Mouse (Mus musculus) small intestine, adult 2 months (tissue): ENCODE results near the gene Morf4l1. TPM values are rescaled to one million over a fixed set of nuclear protein-coding genes. Genes with fewer than 3 reads are reported as not detected.

Source experiments
- H3K27ac ChIP-seq: fragments of 200-500 bp; 2 replicates; pipeline ENCODE4 v1.5.1; 2012; ENCODE audit warnings: low read depth, low read length, control low read depth, inconsistent platforms; ENCODE audit not compliant: insufficient read depth
- H3K27me3 ChIP-seq: fragments of 200-500 bp; 2 replicates; pipeline ENCODE4 v1.6.1; 2012; ENCODE audit warnings: mild to moderate bottlenecking, moderate library complexity, low read length, inconsistent platforms; ENCODE audit not compliant: control insufficient read depth, insufficient read depth
- H3K36me3 ChIP-seq: fragments of 200-500 bp; 2 replicates; pipeline ENCODE4 v1.6.1; 2012; ENCODE audit warnings: mild to moderate bottlenecking, low read length, control low read depth, inconsistent platforms; ENCODE audit not compliant: control insufficient read depth, insufficient read depth
- H3K4me1 ChIP-seq: fragments of 200-500 bp; 2 replicates; pipeline ENCODE4 v1.6.1; 2012; ENCODE audit warnings: low read length, inconsistent platforms, mixed read lengths; ENCODE audit not compliant: control insufficient read depth, insufficient read depth, insufficient read length
- H3K4me3 ChIP-seq: fragments of 200-500 bp; 2 replicates; pipeline ENCODE4 v1.5.1; 2012; ENCODE audit warnings: low read depth, mild to moderate bottlenecking, control low read depth, inconsistent platforms, low read length, moderate library complexity
- CTCF ChIP-seq: fragments of 200-500 bp; IDR thresholded peaks from 2 replicates; pipeline ENCODE4 v1.5.1; 2012; ENCODE audit warnings: low read depth, mild to moderate bottlenecking, control low read depth, inconsistent platforms, low read length, moderate library complexity, mixed read lengths; ENCODE audit not compliant: insufficient replicate concordance, insufficient read length; ENCODE audit errors: extremely low read depth
- POLR2A ChIP-seq: fragments of 200-500 bp; IDR thresholded peaks from 2 replicates; pipeline ENCODE4 v1.6.1; 2012; ENCODE audit warnings: low read depth, mild to moderate bottlenecking, control low read depth, inconsistent platforms, low read length, moderate library complexity
- WGBS: fragments of 180-500 bp; shearing (Covaris S2); methylation state at CpG from one replicate; pipeline ENCODE4 v1.1.7; 2018; 5-methylcytosine and 5-hydroxymethylcytosine counted together
- polyA plus RNA-seq: library from polyadenylated mRNA; depleted of rRNA; stranded (reverse); fragments of >200 nt; gene quantifications from 2 replicates; pipeline ENCODE4 v1.2.3, GENCODE M21; 2012

Gene Morf4l1
- polyA plus RNA-seq, 1 experiment = 21.0 TPM

DNA sequence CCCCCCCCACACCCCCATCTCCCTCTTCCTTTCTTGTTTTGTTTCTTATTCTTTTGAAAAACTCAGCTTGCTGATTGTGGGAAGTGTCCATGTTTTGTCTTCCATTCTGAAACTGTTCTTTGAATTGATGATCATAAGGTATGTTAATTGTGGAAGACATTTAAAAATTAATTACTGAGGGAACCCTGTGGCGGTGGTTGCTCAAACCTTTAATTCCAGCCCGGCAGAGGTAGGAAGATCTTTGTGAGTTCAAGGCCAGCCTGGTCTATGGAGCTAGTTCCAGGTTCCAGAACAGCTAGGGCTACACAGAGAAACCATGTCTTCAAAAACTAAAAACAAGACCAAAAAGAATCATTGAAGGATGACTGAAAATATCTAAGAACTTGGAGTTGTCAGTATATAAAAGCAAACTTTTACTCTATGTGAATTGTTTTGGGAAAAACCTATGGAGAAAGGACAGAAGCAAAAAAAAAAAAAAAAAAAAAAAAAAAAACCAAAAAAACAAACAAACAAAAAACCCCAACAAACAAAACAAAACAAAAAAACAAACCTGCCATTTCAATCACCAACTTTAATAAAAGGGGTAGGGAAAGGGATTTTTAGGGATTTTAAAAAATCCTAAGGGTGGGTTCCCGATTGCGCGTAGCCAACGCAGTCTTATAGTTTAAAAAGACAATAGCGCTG, 11.0 kb upstream of the Morf4l1 start:
- no peak overlapping the region for H3K4me3 ChIP-seq
- WGBS = 52% methylated on average over 7 of the region's 7 CpGs

DNA sequence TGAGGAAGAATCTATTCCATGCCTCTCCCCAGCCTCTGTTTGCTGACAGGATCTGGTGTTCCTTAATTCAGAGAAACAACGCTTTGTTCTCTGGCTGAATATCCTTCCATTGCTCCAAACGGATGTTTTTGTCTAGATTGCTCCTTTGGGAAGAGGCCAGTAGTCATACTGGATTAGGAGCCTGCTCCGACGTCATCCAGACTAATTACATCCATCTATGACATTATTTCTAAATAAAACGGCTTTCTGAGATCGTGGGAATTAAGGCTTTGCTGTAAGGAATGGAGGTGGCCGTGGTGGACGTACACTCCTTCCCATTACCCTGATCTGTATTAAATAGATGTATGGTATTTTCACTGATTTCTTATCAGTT, 10.3 kb upstream of the Morf4l1 start:
- Histone ChIP-seq H3K27ac (no peak overlapping the region), H3K27me3 (no peaks in the 10 kb centered on the region), H3K4me1 (peaks cover 2% of the 10 kb centered on the region; the same call in 1 of the 2 replicates), H3K4me3 (no peak overlapping the region), H3K36me3 (no peaks in the 10 kb centered on the region)
- 53% methylated on average over 8 of the region's 8 CpGs for WGBS
- TF ChIP-seq POLR2A = no peak
- no peak for TF ChIP-seq CTCF

More for the DNA sequence above, 11.0 kb upstream of the Morf4l1 start:
- no peaks in the 10 kb centered on the region for H3K27me3 ChIP-seq
- H3K27ac ChIP-seq = no peak overlapping the region
- peaks cover 2% of the 10 kb centered on the region; the same call in 1 of the 2 replicates for H3K4me1 ChIP-seq
- H3K36me3 ChIP-seq = no peaks in the 10 kb centered on the region
- TF ChIP-seq CTCF = no peak
- TF ChIP-seq POLR2A = no peak

- Histone ChIP-seq H3K27me3 (no peaks in the 10 kb centered on the region), H3K4me1 (peaks cover 2% of the 10 kb centered on the region; the same call in 1 of the 2 replicates), H3K36me3 (no peaks in the 10 kb centered on the region), H3K4me3 (no peak overlapping the region), H3K27ac (no peak overlapping the region)
- WGBS = 47% methylated on average over 11 of the region's 11 CpGs
- no peak for TF ChIP-seq POLR2A
- TF ChIP-seq CTCF = no peak
Observed at GRCm38 (mm10) chr9:90124156-90124872, 9.7 kb upstream of the Morf4l1 start.

- Histone ChIP-seq H3K27ac (no peak overlapping the region), H3K4me1 (peaks cover 2% of the 10 kb centered on the region; the same call in 1 of the 2 replicates), H3K36me3 (no peaks in the 10 kb centered on the region), H3K27me3 (no peaks in the 10 kb centered on the region), H3K4me3 (no peak overlapping the region)
- 77% methylated on average over 4 of the region's 4 CpGs for WGBS
- TF ChIP-seq POLR2A (no peak), CTCF (no peak)
Observed at GRCm38 (mm10) chr9:90122246-90122740, 7.7 kb upstream of the Morf4l1 start.

DNA sequence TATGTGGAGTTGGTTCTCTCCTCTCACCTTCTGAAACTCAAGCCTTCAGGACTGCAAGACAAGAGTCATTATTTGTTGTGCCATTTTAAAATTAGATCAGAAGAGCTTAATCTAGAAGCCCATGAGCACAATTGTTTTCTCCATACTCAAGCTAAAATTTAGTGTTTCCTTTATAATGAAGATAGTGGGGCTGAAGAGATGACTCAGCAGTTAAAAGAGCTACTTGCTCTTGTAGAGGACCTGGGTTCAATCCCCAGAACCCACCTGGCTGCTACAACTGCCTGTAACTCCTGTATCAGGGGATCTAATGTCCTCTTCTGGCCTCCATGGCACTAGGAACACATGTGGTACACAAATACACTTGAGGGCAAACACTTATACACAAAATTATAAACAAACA, 2.7 kb upstream of the Morf4l1 start:
- Histone ChIP-seq H3K4me1 (peaks cover 4% of the 10 kb centered on the region; the same call in 1 of the 2 replicates), H3K4me3 (no peak overlapping the region), H3K36me3 (no peaks in the 10 kb centered on the region), H3K27ac (no peak overlapping the region), H3K27me3 (no peaks in the 10 kb centered on the region)
- no peak for TF ChIP-seq CTCF
- TF ChIP-seq POLR2A = no peak

DNA sequence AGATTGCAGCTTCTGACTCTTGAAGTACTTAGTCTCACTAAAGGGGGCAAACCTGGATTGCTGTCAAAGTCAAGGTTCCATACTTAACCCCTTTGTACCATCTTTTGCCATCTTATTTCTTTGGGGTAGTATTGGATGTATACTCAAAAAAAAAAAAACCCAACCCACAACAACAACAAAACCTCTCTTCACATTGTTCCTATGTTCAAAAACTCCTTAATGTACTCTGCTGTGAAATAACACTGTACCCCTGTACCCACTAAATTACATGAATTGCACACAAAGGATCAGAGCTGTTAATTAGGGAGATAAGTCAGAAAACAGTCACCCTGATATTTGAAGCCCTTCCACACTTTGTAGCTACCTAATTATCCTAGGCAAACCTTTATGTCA, 730 bp upstream of the Morf4l1 start:
- H3K36me3 ChIP-seq = no peaks in the 10 kb centered on the region
- H3K4me1 ChIP-seq = peaks cover 4% of the 10 kb centered on the region; the same call in 1 of the 2 replicates
- no peak overlapping the region for H3K27ac ChIP-seq
- H3K27me3 ChIP-seq = no peaks in the 10 kb centered on the region
- peak overlapping the region; percentile 56 for H3K4me3 ChIP-seq
- no peak for TF ChIP-seq POLR2A
- TF ChIP-seq CTCF = no peak
